Comparison of ENCODE assay signal across 11 mouse cellular contexts in the genomic region with DNA sequence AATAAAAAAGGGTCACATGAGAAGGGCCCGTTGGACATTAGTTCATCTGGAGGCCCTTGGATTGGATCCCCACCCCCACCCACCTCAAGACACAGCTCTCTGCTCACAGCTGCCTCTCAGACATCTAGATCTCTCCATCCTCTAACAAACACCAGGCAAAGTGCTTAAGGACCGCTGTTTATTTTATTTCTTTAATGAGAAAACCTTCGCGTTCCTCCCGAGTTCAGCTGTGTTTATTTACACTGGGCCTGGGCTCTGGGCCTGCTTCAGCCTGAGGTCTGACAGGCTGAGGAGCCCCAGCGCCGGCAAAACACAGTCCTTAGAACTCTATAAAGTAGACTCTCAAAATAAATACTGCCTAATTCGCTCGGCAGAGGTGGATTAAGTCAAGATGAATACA.
DNase-seq lines count a peak whose midpoint lies in the region; ATAC-seq lines count a peak whose summit lies in the region.
"Had no signal": no experiment of that assay in that cellular context is flagged by ENCODE, and none has a peak within 500 bp of the region (broad histone marks: within the 10 kb centered on the region; RNA-seq: fewer than 3 reads in every experiment).

No protein-coding gene starts in this region.

- WGBS in limb, embryonic 11.5 days = 3% methylated on average over 9 of the region's 9 CpGs
- 6% methylated on average over 9 of the region's 9 CpGs for WGBS in limb, embryonic 10.5 days
- WGBS in forebrain, embryonic 13.5 days = 3% methylated on average over 9 of the region's 9 CpGs
- 5% methylated on average over 9 of the region's 9 CpGs for WGBS in midbrain, embryonic 13.5 days

- peak; percentile 31; the same call in 1 of the 2 replicates for ATAC-seq in limb, embryonic 11.5 days (ENCODE audit: insufficient number of reproducible peaks, low FRiP score, low TSS enrichment, low read depth)
- ATAC-seq in forebrain, embryonic 13.5 days = no peak
- ATAC-seq in midbrain, embryonic 13.5 days = 0 out of 2 replicates have a peak, but pooled peaks have one; percentile 19
- ATAC-seq: intestine, postnatal 0 days had no signal

- no peak overlapping the region for H3K4me2 ChIP-seq in limb, embryonic 11.5 days (ENCODE audit: low read depth, severe bottlenecking)
- H3K4me2 ChIP-seq in forebrain, embryonic 13.5 days = no peak overlapping the region
- no peak overlapping the region for H3K4me2 ChIP-seq in midbrain, embryonic 13.5 days (replicated peaks)
- H3K4me2 ChIP-seq: heart, embryonic 11.5 days had no signal

- H3K4me3 ChIP-seq in limb, embryonic 11.5 days (ENCODE audit: low read depth, low read length) = no peak overlapping the region
- no peak overlapping the region for H3K4me3 ChIP-seq in limb, embryonic 10.5 days
- H3K4me3 ChIP-seq in forebrain, embryonic 13.5 days = no peak overlapping the region
- H3K4me3 ChIP-seq in midbrain, embryonic 13.5 days (replicated peaks) = no peak overlapping the region

- H3K9ac ChIP-seq in limb, embryonic 11.5 days (ENCODE audit: low read length) = no peak overlapping the region
- H3K9ac ChIP-seq in forebrain, embryonic 13.5 days = no peak overlapping the region
- no peak overlapping the region for H3K9ac ChIP-seq in midbrain, embryonic 13.5 days (replicated peaks)

- DNase-seq in limb, embryonic 11.5 days (ENCODE audit: low spot score) = peak; percentile 49
- DNase-seq in limb, embryonic 10.5 days (ENCODE audit: low spot score) = no peak
- DNase-seq in embryo, embryonic 10.5 days (ENCODE audit: low spot score) = peak; percentile 68
- DNase-seq in right cerebral cortex, postnatal 4 days = no peak
- DNase-seq in spleen, postnatal 14 days (ENCODE audit: low spot score in 2 of 2) = no peak
- DNase-seq in cerebellum, adult 9-10 months = no peak
- DNase-seq: cerebellum, adult 11 months had no signal

- H3K9me3 ChIP-seq in limb, embryonic 11.5 days (ENCODE audit: control insufficient read depth, low read length) = no peaks in the 10 kb centered on the region
- H3K9me3 ChIP-seq in limb, embryonic 10.5 days (replicated peaks) = no peaks in the 10 kb centered on the region
- H3K9me3 ChIP-seq in forebrain, embryonic 13.5 days (replicated peaks) = no peaks in the 10 kb centered on the region
- H3K9me3 ChIP-seq in midbrain, embryonic 13.5 days = no peaks in the 10 kb centered on the region

- H3K27ac ChIP-seq in limb, embryonic 11.5 days (replicated peaks; ENCODE audit: low read depth, low read length) = no peak overlapping the region
- H3K27ac ChIP-seq in limb, embryonic 10.5 days = no peak overlapping the region; the same call in 1 of the 2 replicates
- H3K27ac ChIP-seq in forebrain, embryonic 13.5 days = peak overlapping the region; percentile 41; the same call in 1 of the 2 replicates
- no peak overlapping the region for H3K27ac ChIP-seq in midbrain, embryonic 13.5 days

- H3K36me3 ChIP-seq in limb, embryonic 11.5 days (ENCODE audit: control insufficient read depth, insufficient read depth, low read length) = no peaks in the 10 kb centered on the region
- no peaks in the 10 kb centered on the region for H3K36me3 ChIP-seq in limb, embryonic 10.5 days
- H3K36me3 ChIP-seq in forebrain, embryonic 13.5 days (ENCODE audit: poor library complexity, severe bottlenecking) = no peaks in the 10 kb centered on the region
- no peaks in the 10 kb centered on the region for H3K36me3 ChIP-seq in midbrain, embryonic 13.5 days

- no peaks in the 10 kb centered on the region for H3K27me3 ChIP-seq in limb, embryonic 11.5 days (ENCODE audit: control insufficient read depth, insufficient read depth, low read length)
- peaks cover 21% of the 10 kb centered on the region; the same call in 1 of the 2 replicates for H3K27me3 ChIP-seq in limb, embryonic 10.5 days (ENCODE audit: low read depth, poor library complexity, severe bottlenecking)
- H3K27me3 ChIP-seq in forebrain, embryonic 13.5 days = peaks cover 12% of the 10 kb centered on the region
- H3K27me3 ChIP-seq in midbrain, embryonic 13.5 days = peaks cover 13% of the 10 kb centered on the region; the same call in 1 of the 2 replicates

- H3K4me1 ChIP-seq in limb, embryonic 11.5 days (ENCODE audit: control insufficient read depth, insufficient read depth, low read length) = peaks cover 17% of the 10 kb centered on the region
- peaks cover 62% of the 10 kb centered on the region for H3K4me1 ChIP-seq in limb, embryonic 10.5 days
- H3K4me1 ChIP-seq in forebrain, embryonic 13.5 days = peaks cover 35% of the 10 kb centered on the region
- peaks cover 33% of the 10 kb centered on the region for H3K4me1 ChIP-seq in midbrain, embryonic 13.5 days (replicated peaks)

Comparison
In these comparisons a context has a peak if more than half of its experiments do, and no peak if none do; other contexts are left out.
1. DNase-seq: peak in limb, embryonic 11.5 days (single experiment) and embryo, embryonic 10.5 days (single experiment); none in limb, embryonic 10.5 days (single experiment), right cerebral cortex, postnatal 4 days (single experiment), spleen, postnatal 14 days (0 of 2) and cerebellum, adult 9-10 months (single experiment).